Mouse (Mus musculus): ENCODE measurements around the gene Rhobtb1. TPM values are rescaled to one million over a fixed set of nuclear protein-coding genes. Genes with fewer than 3 reads are reported as not detected.

The Rhobtb1 gene
- polyA plus RNA-seq, 1 experiment from 2014 or later = 28.4 TPM

- Histone ChIP-seq H3K9me3 (replicated peaks) (no peaks in the 10 kb centered on the region), H3K4me3 (replicated peaks) (no peak overlapping the region), H3K27ac (replicated peaks) (no peak overlapping the region), H3K36me3 (no peaks in the 10 kb centered on the region), H3K4me2 (replicated peaks) (no peak overlapping the region), H3K4me1 (peaks cover 4% of the 10 kb centered on the region; the same call in 1 of the 2 replicates), H3K27me3 (no peaks in the 10 kb centered on the region), H3K9ac (no peak overlapping the region)
- 63% methylated on average over 7 of the region's 7 CpGs for WGBS
- ATAC-seq (ENCODE audit: insufficient number of reproducible peaks, low FRiP score, low TSS enrichment, low read depth) = no peak
These were observed 13.9 kb downstream of the Rhobtb1 start for GRCm38 (mm10) chr10:69165125-69165524.

GRCm38 (mm10) chr10:69165847-69166246 lies 14.6 kb downstream of the Rhobtb1 start:
- no peak overlapping the region for H3K27ac ChIP-seq (replicated peaks)
- no peaks in the 10 kb centered on the region for H3K9me3 ChIP-seq (replicated peaks)
- H3K4me2 ChIP-seq (replicated peaks) = no peak overlapping the region
- no peak overlapping the region for H3K9ac ChIP-seq
- no peak overlapping the region for H3K4me3 ChIP-seq (replicated peaks)
- no peaks in the 10 kb centered on the region for H3K27me3 ChIP-seq
- H3K36me3 ChIP-seq = no peaks in the 10 kb centered on the region
- H3K4me1 ChIP-seq = peaks cover 4% of the 10 kb centered on the region; the same call in 1 of the 2 replicates
- ATAC-seq (ENCODE audit: insufficient number of reproducible peaks, low FRiP score, low TSS enrichment, low read depth) = no peak
- 82% methylated on average over 3 of the region's 3 CpGs for WGBS

- no peak overlapping the region for H3K27ac ChIP-seq (replicated peaks)
- no peak for ATAC-seq (ENCODE audit: insufficient number of reproducible peaks, low FRiP score, low TSS enrichment, low read depth)
- no peaks in the 10 kb centered on the region for H3K9me3 ChIP-seq (replicated peaks)
- H3K27me3 ChIP-seq = no peaks in the 10 kb centered on the region
- H3K4me2 ChIP-seq (replicated peaks) = no peak overlapping the region
- H3K9ac ChIP-seq = no peak overlapping the region
- no peak overlapping the region for H3K4me3 ChIP-seq (replicated peaks)
- WGBS = 83% methylated on average over 12 of the region's 12 CpGs
- no peaks in the 10 kb centered on the region for H3K36me3 ChIP-seq
- H3K4me1 ChIP-seq = peaks cover 4% of the 10 kb centered on the region; the same call in 1 of the 2 replicates
These were observed 15.3 kb downstream of the Rhobtb1 start for GRCm38 (mm10) chr10:69166514-69166913.

- H3K4me3 ChIP-seq (replicated peaks) = no peak overlapping the region
- ATAC-seq (ENCODE audit: insufficient number of reproducible peaks, low FRiP score, low TSS enrichment, low read depth) = no peak
- 63% methylated on average over 3 of the region's 3 CpGs for WGBS
- peaks cover 4% of the 10 kb centered on the region; the same call in 1 of the 2 replicates for H3K4me1 ChIP-seq
- H3K4me2 ChIP-seq (replicated peaks) = no peak overlapping the region
- no peak overlapping the region for H3K27ac ChIP-seq (replicated peaks)
- no peaks in the 10 kb centered on the region for H3K9me3 ChIP-seq (replicated peaks)
- no peaks in the 10 kb centered on the region for H3K27me3 ChIP-seq
- H3K9ac ChIP-seq = no peak overlapping the region
- H3K36me3 ChIP-seq = no peaks in the 10 kb centered on the region
These were observed 21.2 kb downstream of the Rhobtb1 start for GRCm38 (mm10) chr10:69172412-69172811.

- H3K27me3 ChIP-seq = no peaks in the 10 kb centered on the region
- no peak overlapping the region for H3K27ac ChIP-seq (replicated peaks)
- no peak overlapping the region for H3K4me3 ChIP-seq (replicated peaks)
- H3K4me2 ChIP-seq (replicated peaks) = no peak overlapping the region
- no peaks in the 10 kb centered on the region for H3K4me1 ChIP-seq
- 77% methylated on average over 3 of the region's 3 CpGs for WGBS
- H3K36me3 ChIP-seq = no peaks in the 10 kb centered on the region
- no peaks in the 10 kb centered on the region for H3K9me3 ChIP-seq (replicated peaks)
- no peak for ATAC-seq (ENCODE audit: insufficient number of reproducible peaks, low FRiP score, low TSS enrichment, low read depth)
- H3K9ac ChIP-seq = no peak overlapping the region
These were observed 24.9 kb downstream of the Rhobtb1 start for GRCm38 (mm10) chr10:69176116-69176515.

- Histone ChIP-seq H3K27ac (replicated peaks) (no peak overlapping the region), H3K9ac (no peak overlapping the region), H3K36me3 (no peaks in the 10 kb centered on the region), H3K27me3 (no peaks in the 10 kb centered on the region), H3K9me3 (replicated peaks) (no peaks in the 10 kb centered on the region), H3K4me2 (replicated peaks) (no peak overlapping the region), H3K4me3 (replicated peaks) (no peak overlapping the region), H3K4me1 (0 out of 2 replicates have a peak, but pooled peaks cover under 1% of the 10 kb centered on the region)
- no peak for ATAC-seq (ENCODE audit: insufficient number of reproducible peaks, low FRiP score, low TSS enrichment, low read depth)
- WGBS = 91% methylated on average over 1 of the region's 1 CpGs
These were observed 28.1 kb downstream of the Rhobtb1 start for GRCm38 (mm10) chr10:69179341-69179740.

GRCm38 (mm10) chr10:69180997-69181396 lies 29.8 kb downstream of the Rhobtb1 start:
- H3K4me2 ChIP-seq (replicated peaks) = no peak overlapping the region
- no peaks in the 10 kb centered on the region for H3K27me3 ChIP-seq
- peaks cover 13% of the 10 kb centered on the region for H3K4me1 ChIP-seq
- no peaks in the 10 kb centered on the region for H3K9me3 ChIP-seq (replicated peaks)
- H3K36me3 ChIP-seq = no peaks in the 10 kb centered on the region
- no peak overlapping the region for H3K9ac ChIP-seq
- WGBS = 66% methylated on average over 3 of the region's 3 CpGs
- ATAC-seq (ENCODE audit: insufficient number of reproducible peaks, low FRiP score, low TSS enrichment, low read depth) = no peak
- H3K27ac ChIP-seq (replicated peaks) = no peak overlapping the region
- no peak overlapping the region for H3K4me3 ChIP-seq (replicated peaks)

- H3K27me3 ChIP-seq = no peaks in the 10 kb centered on the region
- ATAC-seq (ENCODE audit: insufficient number of reproducible peaks, low FRiP score, low TSS enrichment, low read depth) = no peak
- no peak overlapping the region for H3K4me3 ChIP-seq (replicated peaks)
- peak overlapping the region; percentile 96 for H3K27ac ChIP-seq (replicated peaks)
- peaks cover 20% of the 10 kb centered on the region for H3K4me1 ChIP-seq
- H3K9ac ChIP-seq = no peak overlapping the region
- H3K36me3 ChIP-seq = no peaks in the 10 kb centered on the region
- WGBS = 84% methylated on average over 4 of the region's 4 CpGs
- H3K4me2 ChIP-seq (replicated peaks) = no peak overlapping the region; the same call in 1 of the 2 replicates
- no peaks in the 10 kb centered on the region for H3K9me3 ChIP-seq (replicated peaks)
These were observed 33.7 kb downstream of the Rhobtb1 start for GRCm38 (mm10) chr10:69184903-69185302.

GRCm38 (mm10) chr10:69185431-69185830 lies 34.2 kb downstream of the Rhobtb1 start:
- peaks cover 20% of the 10 kb centered on the region for H3K4me1 ChIP-seq
- peak overlapping the region; percentile 96 for H3K27ac ChIP-seq (replicated peaks)
- WGBS = 22% methylated on average over 4 of the region's 4 CpGs
- no peaks in the 10 kb centered on the region for H3K9me3 ChIP-seq (replicated peaks)
- no peak overlapping the region for H3K9ac ChIP-seq
- 0 out of 2 replicates have a peak, but pooled peaks have one; percentile 15 for ATAC-seq (ENCODE audit: insufficient number of reproducible peaks, low FRiP score, low TSS enrichment, low read depth)
- no peaks in the 10 kb centered on the region for H3K36me3 ChIP-seq
- H3K27me3 ChIP-seq = no peaks in the 10 kb centered on the region
- peak overlapping the region; percentile 44 for H3K4me2 ChIP-seq (replicated peaks)
- H3K4me3 ChIP-seq (replicated peaks) = no peak overlapping the region

GRCm38 (mm10) chr10:69185894-69186893 lies 35.0 kb downstream of the Rhobtb1 start:
- no peak overlapping the region for H3K9ac ChIP-seq

GRCm38 (mm10) chr10:69187773-69188443 lies 36.7 kb downstream of the Rhobtb1 start:
- Histone ChIP-seq H3K9me3 (replicated peaks) (no peaks in the 10 kb centered on the region), H3K9ac (no peak overlapping the region), H3K4me3 (replicated peaks) (no peak overlapping the region), H3K27me3 (no peaks in the 10 kb centered on the region), H3K36me3 (no peaks in the 10 kb centered on the region), H3K27ac (replicated peaks) (no peak overlapping the region), H3K4me2 (replicated peaks) (no peak overlapping the region), H3K4me1 (peaks cover 20% of the 10 kb centered on the region)
- WGBS = 76% methylated on average over 9 of the region's 9 CpGs
- no peak for ATAC-seq (ENCODE audit: insufficient number of reproducible peaks, low FRiP score, low TSS enrichment, low read depth)

More at GRCm38 (mm10) chr10:69185894-69186893, 35.0 kb downstream of the Rhobtb1 start:
- peak; percentile 89 for ATAC-seq (ENCODE audit: insufficient number of reproducible peaks, low FRiP score, low TSS enrichment, low read depth)
- H3K27ac ChIP-seq (replicated peaks) = peak overlapping the region; percentile 96
- H3K36me3 ChIP-seq = no peaks in the 10 kb centered on the region
- H3K4me2 ChIP-seq (replicated peaks) = peak overlapping the region; percentile 44
- H3K4me3 ChIP-seq (replicated peaks) = peak overlapping the region; percentile 32
- WGBS = 13% methylated on average over 21 of the region's 21 CpGs
- peaks cover 20% of the 10 kb centered on the region for H3K4me1 ChIP-seq
- H3K27me3 ChIP-seq = no peaks in the 10 kb centered on the region
- no peaks in the 10 kb centered on the region for H3K9me3 ChIP-seq (replicated peaks)

All from embryonic facial prominence, embryonic 15.5 days (tissue).